Mouse (Mus musculus) midbrain, postnatal 0 days (tissue): Measurements from ENCODE around the gene Fam129b. TPM values are rescaled to one million over a fixed set of nuclear protein-coding genes. Genes with fewer than 3 reads are reported as not detected.

Experiments used
- ATAC-seq: fragments of 200-750 bp; cut with Nextera tagmentation; 2 replicates; pipeline ENCODE4 v1.8.0; 2017; ENCODE audit warnings: moderate number of reproducible peaks, mild to moderate bottlenecking, moderate TSS enrichment, moderate library complexity; ENCODE audit not compliant: low FRiP score
- DNase-seq: peaks from one replicate; pipeline ENCODE4 v3.0.0-alpha.2; 2015; ENCODE audit warnings: low spot score
- H3K27ac ChIP-seq: fragments of 300-500 bp; sonication (generic); 2 replicates; pipeline ENCODE4 v1.5.1; 2014; ENCODE audit warnings: low read depth, mild to moderate bottlenecking, low read length, mixed read lengths
- H3K27me3 ChIP-seq: fragments of 300-500 bp; sonication (generic); 2 replicates; pipeline ENCODE4 v1.6.1; 2014; ENCODE audit warnings: low read length, control low read depth, mixed read lengths; ENCODE audit not compliant: insufficient read depth
- H3K36me3 ChIP-seq: fragments of 300-500 bp; sonication (generic); 2 replicates; pipeline ENCODE4 v1.6.1; 2014; ENCODE audit warnings: low read length, control low read depth, mixed read lengths; ENCODE audit not compliant: insufficient read depth
- H3K4me1 ChIP-seq: fragments of 300-500 bp; sonication (generic); 2 replicates; pipeline ENCODE4 v1.6.1; 2014; ENCODE audit warnings: mild to moderate bottlenecking, control low read depth, antibody characterized with exemption, low read length, mixed read lengths; ENCODE audit not compliant: insufficient read depth
- H3K4me2 ChIP-seq: fragments of 300-500 bp; sonication (generic); 2 replicates; pipeline ENCODE4 v1.6.1; 2014; ENCODE audit warnings: low read depth, mild to moderate bottlenecking, low read length, mixed read lengths; ENCODE audit not compliant: poor library complexity, severe bottlenecking
- H3K4me3 ChIP-seq: fragments of 300-500 bp; sonication (generic); 2 replicates; pipeline ENCODE4 v1.5.1; 2014; ENCODE audit warnings: low read depth, mild to moderate bottlenecking, low read length, moderate library complexity
- H3K9ac ChIP-seq: fragments of 300-500 bp; sonication (generic); replicated peaks from 2 replicates; pipeline ENCODE4 v1.6.1; 2014; ENCODE audit warnings: mild to moderate bottlenecking, low read length, moderate library complexity, mixed read lengths; ENCODE audit not compliant: poor library complexity, severe bottlenecking
- H3K9me3 ChIP-seq: fragments of 300-500 bp; sonication (generic); 2 replicates; pipeline ENCODE4 v1.6.1; 2016; ENCODE audit warnings: low read length, control low read depth
- CTCF ChIP-seq: IDR thresholded peaks from 2 replicates; pipeline ENCODE4 v1.5.1; 2016; ENCODE audit warnings: antibody characterized with exemption, mild to moderate bottlenecking
- whole genome bisulfite sequencing: fragments of 180-500 bp; shearing (Covaris S2); extraction: QIAGEN DNeasy Blood & Tissue Kit; methylation state at CpG from one replicate; pipeline ENCODE4 v1.1.7; 2014; 5-methylcytosine and 5-hydroxymethylcytosine counted together
- polyA plus RNA-seq: library from polyadenylated mRNA; unstranded; fragments of >200 nt; fragmentation: Nextera tagmentation; extraction: Ambion mirVana; gene quantifications from 2 replicates; pipeline ENCODE4 v1.2.1, GENCODE M21; 2015
- total RNA-seq: library from RNA; depleted of rRNA; stranded (reverse); fragments of >200 nt; gene quantifications from 2 replicates; pipeline ENCODE4 v1.2.3, GENCODE M21; 2014

Gene Fam129b
- total and polyA plus RNA-seq, 2 experiments from 2014 or later: 17.7 to 39.5 TPM

- Histone ChIP-seq H3K27me3 (no peaks in the 10 kb centered on the region), H3K27ac (no peak overlapping the region), H3K4me1 (no peaks in the 10 kb centered on the region), H3K36me3 (peaks cover 14% of the 10 kb centered on the region; the same call in 1 of the 2 replicates), H3K4me2 (no peak overlapping the region), H3K4me3 (no peak overlapping the region), H3K9me3 (no peaks in the 10 kb centered on the region), H3K9ac (0 out of 2 replicates have a peak overlapping the region, but pooled peaks have one; percentile 13)
- TF ChIP-seq CTCF: no peak
- DNase-seq (no peak), ATAC-seq (no peak)
- WGBS: 78% methylated on average over 2 of the region's 2 CpGs
Observed at GRCm38 (mm10) chr2:32839261-32839660, 36.7 kb upstream of the Fam129b start.

GRCm38 (mm10) chr2:32841099-32841498 is 34.8 kb upstream of the Fam129b start:
- DNase-seq: no peak
- Histone ChIP-seq H3K4me2 (no peak overlapping the region), H3K4me3 (no peak overlapping the region), H3K27ac (no peak overlapping the region), H3K9ac (no peak overlapping the region), H3K36me3 (peaks cover 14% of the 10 kb centered on the region; the same call in 1 of the 2 replicates), H3K4me1 (0 out of 2 replicates have a peak, but pooled peaks cover 3% of the 10 kb centered on the region), H3K27me3 (no peaks in the 10 kb centered on the region), H3K9me3 (no peaks in the 10 kb centered on the region)
- no peak for ATAC-seq
- WGBS: 70% methylated on average over 5 of the region's 5 CpGs
- TF ChIP-seq CTCF: no peak

GRCm38 (mm10) chr2:32842558-32842957 is 33.4 kb upstream of the Fam129b start:
- H3K9ac ChIP-seq: no peak overlapping the region
- ATAC-seq (no peak), DNase-seq (no peak)
- no peaks in the 10 kb centered on the region for H3K27me3 ChIP-seq
- no peaks in the 10 kb centered on the region for H3K9me3 ChIP-seq
- no peak overlapping the region for H3K4me3 ChIP-seq
- no peak overlapping the region for H3K27ac ChIP-seq
- peaks cover 14% of the 10 kb centered on the region; the same call in 1 of the 2 replicates for H3K36me3 ChIP-seq
- WGBS: 48% methylated on average over 4 of the region's 4 CpGs
- H3K4me2 ChIP-seq: no peak overlapping the region
- peak; percentile 58 for TF ChIP-seq CTCF
- 0 out of 2 replicates have a peak, but pooled peaks cover 3% of the 10 kb centered on the region for H3K4me1 ChIP-seq

- ATAC-seq: no peak
- WGBS: 2% methylated on average over 12 of the region's 12 CpGs
- no peak for DNase-seq
Observed at GRCm38 (mm10) chr2:32845572-32846100, 30.3 kb upstream of the Fam129b start.

GRCm38 (mm10) chr2:32846101-32846804 is 29.7 kb upstream of the Fam129b start:
- peak overlapping the region; percentile 52 for H3K4me2 ChIP-seq
- peak overlapping the region; percentile 93 for H3K9ac ChIP-seq
- ATAC-seq (peak; percentile 67), DNase-seq (peak; percentile 87)
- peak; percentile 32; the same call in 1 of the 2 replicates for TF ChIP-seq CTCF
- H3K27ac ChIP-seq: peak overlapping the region; percentile 90
- 1% methylated on average over 33 of the region's 33 CpGs for WGBS
- peaks cover 6% of the 10 kb centered on the region; the same call in 1 of the 2 replicates for H3K36me3 ChIP-seq
- H3K4me3 ChIP-seq: peak overlapping the region; percentile 91
- no peaks in the 10 kb centered on the region for H3K27me3 ChIP-seq
- H3K4me1 ChIP-seq: 0 out of 2 replicates have a peak, but pooled peaks cover 3% of the 10 kb centered on the region
- H3K9me3 ChIP-seq: no peaks in the 10 kb centered on the region

More at GRCm38 (mm10) chr2:32845572-32846100, 30.3 kb upstream of the Fam129b start:
- Histone ChIP-seq H3K9ac (peak overlapping the region; percentile 93), H3K4me3 (peak overlapping the region; percentile 91), H3K27me3 (no peaks in the 10 kb centered on the region), H3K4me2 (peak overlapping the region; percentile 52), H3K9me3 (no peaks in the 10 kb centered on the region), H3K4me1 (0 out of 2 replicates have a peak, but pooled peaks cover 3% of the 10 kb centered on the region), H3K27ac (peak overlapping the region; percentile 90), H3K36me3 (peaks cover 8% of the 10 kb centered on the region; the same call in 1 of the 2 replicates)
- no peak for TF ChIP-seq CTCF
